Mouse (Mus musculus) adrenal gland, adult 18-20 months (tissue): Measurements from ENCODE around the gene Rai14. TPM values are rescaled to one million over a fixed set of nuclear protein-coding genes. Genes with fewer than 3 reads are reported as not detected.

ENCODE experiments used
- DNase-seq, 2 experiments: peaks; one replicate each; pipeline ENCODE4 v3.0.0; 2021 to 2022; ENCODE audit warnings: low spot score in 2 of 2
- long read RNA-seq, 2 experiments: library from polyadenylated mRNA; stranded (forward); transcript quantifications; one replicate each; pipeline ENCODE4 v2.0.0; 2021
- total RNA-seq, 2 experiments: library from RNA; stranded (reverse); gene quantifications; 1 replicate in 1 of 2; 2 replicates in 1 of 2; pipeline ENCODE4 v1.2.3; 2021

The Rai14 gene
- 10 to 100 TPM; 26.9 to 28.7 TPM for total RNA-seq
- long read RNA-seq, experiment 1, full-length matches to known transcripts, result 1 of 8 reads
- long read RNA-seq, experiment 1, partial matches to known transcripts, result 1 of 8 reads
- long read RNA-seq, experiment 1, other reads (novel, unspliced or antisense), result 6 of 8 reads
- long read RNA-seq, experiment 2, partial matches to known transcripts, result 3 of 5 reads
- long read RNA-seq, experiment 2, other reads (novel, unspliced or antisense), result 2 of 5 reads

DNA sequence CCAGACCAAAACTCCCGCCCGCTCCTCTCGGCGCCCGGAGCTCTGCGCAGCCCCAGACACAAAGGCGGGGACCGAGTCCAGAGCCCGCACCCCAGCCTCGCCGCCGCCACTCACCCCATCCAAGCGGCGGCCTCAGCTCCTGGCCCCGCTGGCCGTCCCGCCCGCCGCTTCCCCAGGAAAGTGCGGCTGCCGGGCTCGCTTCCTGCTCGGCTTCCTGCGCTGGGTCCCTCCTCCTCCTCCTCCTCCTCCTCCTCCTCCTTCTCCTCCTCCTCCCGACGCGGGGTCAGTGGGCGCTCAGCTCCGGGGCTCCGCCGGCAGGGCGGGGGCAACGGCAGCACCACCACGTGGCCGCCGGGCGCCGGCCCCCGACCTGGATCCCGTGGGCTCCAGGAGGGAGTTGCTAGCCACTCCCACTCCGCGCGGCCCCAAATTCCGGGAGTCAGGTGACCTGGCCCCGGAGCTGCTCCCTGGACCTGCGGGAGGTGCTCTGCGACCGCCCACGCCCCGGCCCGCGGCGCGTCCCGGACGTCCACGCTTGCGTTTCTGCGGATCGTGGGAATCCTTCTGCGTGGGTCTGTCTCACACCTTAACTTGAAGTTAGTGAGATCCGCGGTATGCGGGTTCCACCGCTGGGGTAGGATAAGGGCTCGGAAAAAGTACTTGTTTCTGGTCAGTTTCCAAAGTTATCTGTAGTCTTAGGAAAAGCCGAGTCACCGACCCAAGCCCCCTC, at the start of gene Rai14:
Rai14 (minus strand) TSS at position 216 of the 730 bp plus-strand sequence.
- DNase-seq, result peak; percentile 79 to 80

- DNase-seq, result peak in 1 of 2 experiments; percentile 8
These were observed 47.0 kb upstream of the Rai14 start for GRCm38 (mm10) chr15:10761441-10761840.

GRCm38 (mm10) chr15:10760006-10760405, 45.6 kb upstream of the Rai14 start:
- DNase-seq, result peak in 1 of 2 experiments; percentile 18

DNA sequence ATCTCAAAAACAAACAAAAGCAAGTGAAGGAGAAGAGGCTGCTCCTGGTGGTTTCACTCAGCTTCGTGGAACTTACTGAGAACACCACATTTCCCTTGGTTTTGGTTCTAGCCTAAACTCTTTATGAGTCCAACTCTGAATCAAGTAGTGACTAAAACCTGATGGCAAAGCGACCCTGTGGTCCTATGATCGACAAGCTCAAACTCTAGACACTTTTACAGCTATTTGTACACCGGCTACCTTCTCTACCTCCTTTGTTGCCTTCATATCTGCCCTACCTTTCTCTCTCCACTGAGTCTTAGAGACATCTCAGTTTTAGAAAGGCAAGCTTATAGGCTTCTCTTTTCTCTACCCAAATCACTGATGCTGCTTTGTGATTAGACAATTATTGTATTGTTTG, 45.0 kb upstream of the Rai14 start:
- no peak for DNase-seq

DNA sequence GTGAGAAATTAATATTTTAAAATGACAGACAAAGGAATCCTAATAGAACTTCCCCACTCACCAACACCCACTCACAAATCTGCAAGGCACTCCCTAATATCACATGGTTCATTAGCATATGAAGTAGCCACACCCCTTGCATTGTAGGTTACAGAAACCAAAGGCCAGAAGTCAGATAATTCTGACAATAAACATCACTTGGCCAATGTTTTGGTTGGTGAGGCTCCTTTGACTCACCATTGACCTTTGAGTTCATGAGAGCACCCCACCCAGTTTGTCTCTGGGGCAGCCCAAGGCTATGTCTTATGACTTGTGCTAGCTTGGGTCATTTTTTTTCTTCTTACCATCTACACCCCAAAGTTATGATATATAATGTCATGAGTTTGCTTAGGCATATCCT, 44.4 kb upstream of the Rai14 start:
- DNase-seq, result no peak

DNA sequence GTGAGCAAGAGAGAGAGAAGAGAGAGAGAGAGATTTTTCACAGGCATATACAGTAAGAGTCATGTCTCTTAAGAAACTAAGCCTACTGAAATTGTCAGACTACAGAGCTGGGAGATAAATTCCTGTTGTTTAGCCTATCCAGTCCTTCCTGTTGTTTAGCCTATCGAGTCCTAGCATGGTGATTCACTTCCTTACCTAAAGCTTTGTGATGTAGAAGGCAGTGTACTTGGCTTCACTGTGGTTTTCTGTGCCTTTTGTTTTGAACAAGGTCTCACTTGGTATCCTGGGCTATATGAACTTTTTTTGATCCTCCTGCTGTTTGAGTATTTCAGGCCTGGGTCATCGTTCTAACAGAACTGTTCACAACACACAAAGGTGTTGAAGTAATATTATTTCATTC, 36.7 kb upstream of the Rai14 start:
- no peak for DNase-seq

GRCm38 (mm10) chr15:10750339-10750738, 35.9 kb upstream of the Rai14 start:
- DNase-seq, result no peak

DNA sequence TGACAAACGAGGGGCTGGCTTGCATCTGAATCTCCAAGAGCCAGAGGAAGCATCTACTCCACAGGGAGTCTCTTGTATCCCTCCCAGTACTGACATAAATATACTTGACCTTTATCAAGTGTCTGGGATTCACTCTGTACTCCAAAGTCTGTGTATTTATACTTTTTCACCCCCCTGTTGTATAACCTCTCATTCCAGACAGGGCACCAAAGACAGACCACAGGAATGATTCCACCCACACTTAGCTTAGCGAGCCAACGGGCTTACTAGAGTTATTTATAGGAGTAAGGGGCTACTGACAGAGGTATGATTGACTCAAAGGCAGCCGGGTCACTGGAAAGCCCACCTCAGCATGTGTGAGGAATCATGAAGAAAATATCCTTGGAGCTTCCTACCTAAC, 35.3 kb upstream of the Rai14 start:
- DNase-seq, result no peak

DNA sequence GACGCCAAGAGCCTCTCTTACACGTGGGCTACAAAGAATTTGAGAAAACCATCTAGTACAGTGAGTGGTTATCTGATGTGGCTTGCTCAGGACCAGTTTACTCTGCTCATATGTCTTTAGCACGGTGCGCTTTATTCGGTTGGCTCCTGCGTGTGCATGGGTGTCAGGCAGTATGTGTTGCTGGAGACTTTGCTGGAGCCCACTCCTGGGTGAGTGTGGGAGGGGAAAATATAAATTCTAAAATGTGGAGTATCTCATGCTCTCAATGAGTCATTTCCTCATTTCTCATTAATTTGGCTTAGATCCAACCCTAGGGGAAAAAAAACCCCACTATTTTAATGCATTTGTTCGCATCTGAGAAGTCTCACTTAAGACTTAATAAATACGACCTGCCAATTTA, 33.2 kb upstream of the Rai14 start:
- DNase-seq, result no peak

DNA sequence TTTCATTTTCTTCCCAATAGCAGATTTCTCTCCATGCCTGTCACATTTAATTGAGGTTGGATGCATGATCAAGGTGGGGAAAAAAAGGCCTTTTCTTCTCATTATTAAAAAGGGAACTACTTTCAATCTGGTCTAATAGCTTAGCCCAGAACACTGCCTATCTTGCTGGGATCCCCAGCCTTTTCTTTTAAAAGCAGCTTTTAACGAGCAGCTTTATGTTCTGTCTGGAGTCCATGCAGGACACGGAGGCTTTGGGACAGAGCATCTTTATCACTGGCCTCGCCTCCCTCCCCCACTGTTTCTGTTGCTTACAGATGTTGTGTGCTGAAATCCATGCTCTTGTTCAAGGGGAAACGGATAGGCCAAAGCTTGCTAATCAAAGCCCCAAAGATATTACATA, 32.8 kb upstream of the Rai14 start:
- no peak for DNase-seq

GRCm38 (mm10) chr15:10746303-10747051, 32.1 kb upstream of the Rai14 start:
- DNase-seq, result no peak

DNA sequence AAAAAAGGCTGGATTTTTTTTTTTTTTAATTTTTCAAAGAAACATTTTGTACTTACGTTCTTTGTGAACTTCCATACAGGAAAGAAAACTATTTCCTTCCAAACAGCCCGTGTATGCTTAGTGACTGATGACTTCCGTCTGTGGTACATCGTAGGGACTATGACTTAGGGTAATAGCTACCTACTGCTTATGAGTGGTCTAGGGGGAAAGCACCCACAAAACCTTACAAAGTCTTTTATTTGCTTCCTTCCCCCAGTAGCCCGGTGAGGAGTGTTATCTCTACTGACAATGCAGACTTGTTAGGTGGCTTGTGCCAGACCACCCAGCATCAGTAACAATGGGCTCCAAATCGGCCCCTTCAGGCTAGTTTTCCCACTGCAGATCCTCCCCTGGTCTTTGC, 28.0 kb upstream of the Rai14 start:
- DNase-seq, result no peak

- no peak for DNase-seq
These were observed 24.9 kb upstream of the Rai14 start for GRCm38 (mm10) chr15:10739279-10739678.

- DNase-seq, result no peak
These were observed 24.1 kb upstream of the Rai14 start for GRCm38 (mm10) chr15:10738354-10739142.

DNA sequence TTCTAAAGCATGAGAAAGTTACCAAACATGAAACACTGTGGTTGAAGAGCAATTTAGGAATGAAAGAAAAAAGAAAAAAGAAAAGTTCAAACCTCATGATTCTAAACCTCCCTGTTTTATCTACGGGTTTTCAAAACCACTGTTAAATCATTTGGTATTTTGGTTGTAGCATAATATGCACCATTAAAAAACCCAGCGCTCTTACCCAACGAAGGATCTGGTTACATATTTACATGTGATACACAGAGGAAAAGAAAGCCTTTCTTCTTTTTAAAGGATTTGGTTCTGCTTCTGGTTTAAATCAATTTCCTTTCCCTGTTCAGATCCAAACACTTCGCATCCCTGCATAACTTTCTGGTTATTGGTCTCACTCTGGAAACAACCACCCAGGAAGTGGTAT, 21.5 kb upstream of the Rai14 start:
- no peak for DNase-seq

DNA sequence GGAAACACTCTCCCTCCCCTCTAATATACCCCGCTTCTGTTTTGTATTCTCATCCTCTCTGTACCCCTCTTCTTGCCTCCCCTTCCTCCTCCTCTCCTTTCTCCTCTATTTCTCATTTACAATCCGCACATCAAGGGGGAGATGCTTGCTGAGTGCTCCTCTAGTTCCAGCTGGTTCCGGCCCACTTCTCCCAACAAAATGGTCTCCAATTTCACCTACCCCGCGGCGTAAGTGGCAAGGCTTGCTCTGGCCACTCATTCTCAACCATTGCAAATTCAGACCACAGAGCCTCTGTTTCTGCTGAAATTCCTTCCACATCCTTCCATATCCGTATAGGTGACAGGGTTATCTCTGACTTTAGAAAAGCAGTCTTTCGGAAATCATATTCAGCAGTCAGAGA, 20.8 kb upstream of the Rai14 start:
- no peak for DNase-seq

GRCm38 (mm10) chr15:10731398-10731797, 17.0 kb upstream of the Rai14 start:
- DNase-seq, result no peak

- no peak for DNase-seq
These were observed 11.8 kb upstream of the Rai14 start for GRCm38 (mm10) chr15:10726272-10726671.

- DNase-seq, result no peak
These were observed 10.4 kb upstream of the Rai14 start for GRCm38 (mm10) chr15:10724857-10725256.

- no peak for DNase-seq
These were observed 9.1 kb upstream of the Rai14 start for GRCm38 (mm10) chr15:10723507-10723906.

GRCm38 (mm10) chr15:10722629-10723339, 8.4 kb upstream of the Rai14 start:
- DNase-seq, result no peak
